Mouse (Mus musculus) common myeloid progenitor, adult 5-6 weeks (primary cell): ENCODE measurements at regions not wholly inside any gene's neighbourhood (a gene's known extent, or its start where the extent isn't known, plus 50 kb on each side); places are given as distances from the start of the nearest gene placed in this dataset.

Experiments used
- ATAC-seq: replicated peaks from 2 replicates; pipeline ENCODE4 v1.8.0; 2016; ENCODE audit warnings: low read depth, mild to moderate bottlenecking, moderate TSS enrichment, inconsistent platforms; ENCODE audit not compliant: poor library complexity, severe bottlenecking

GRCm38 (mm10) chr15:81529002-81529401 lies 56.1 kb upstream of the Ep300 start:
- no peak for ATAC-seq

GRCm38 (mm10) chr15:81530493-81530892 lies 54.7 kb upstream of the Ep300 start:
- peak; percentile 60; the same call in 1 of the 2 replicates for ATAC-seq

- ATAC-seq, result no peak
Measured at GRCm38 (mm10) chr15:81534546-81534945, 50.6 kb upstream of the Ep300 start.
